8 mouse cellular contexts compared by ENCODE assay signal in genomic region chr1:67143939-67144338, GRCm38 (mm10). TPM values are rescaled to one million over a fixed set of nuclear protein-coding genes. Genes with fewer than 3 reads are reported as not detected.
DNase-seq lines count a peak whose midpoint lies in the region; ATAC-seq lines count a peak whose summit lies in the region.

No protein-coding gene starts in this region.

- peak overlapping the region; percentile 36; the same call in 1 of the 2 replicates for H3K4me2 ChIP-seq in heart, embryonic 12.5 days
- H3K4me2 ChIP-seq in forebrain, embryonic 14.5 days (ENCODE audit: low read length): no peak overlapping the region

- no peaks in the 10 kb centered on the region for H3K9me3 ChIP-seq in heart, embryonic 12.5 days (replicated peaks)
- H3K9me3 ChIP-seq in forebrain, embryonic 14.5 days (replicated peaks; ENCODE audit: control insufficient read depth, low read length): no peaks in the 10 kb centered on the region

- no peak for ATAC-seq in heart, embryonic 12.5 days (ENCODE audit: insufficient number of reproducible peaks, low FRiP score)
- ATAC-seq in forebrain, embryonic 14.5 days: peak; percentile 40; the same call in 1 of the 2 replicates

- H3K27ac ChIP-seq in heart, embryonic 12.5 days (ENCODE audit: poor library complexity, severe bottlenecking): no peak overlapping the region
- no peak overlapping the region for H3K27ac ChIP-seq in forebrain, embryonic 14.5 days (ENCODE audit: low read depth, low read length)

- 7% methylated on average over 8 of the region's 8 CpGs for WGBS in heart, embryonic 12.5 days
- WGBS in forebrain, embryonic 14.5 days: 10% methylated on average over 8 of the region's 8 CpGs

- intact Hi-C loops in heart, postnatal 25 days (cut with DNase I): no loop called here

- no peaks in the 10 kb centered on the region for H3K27me3 ChIP-seq in heart, embryonic 12.5 days (replicated peaks)
- H3K27me3 ChIP-seq in forebrain, embryonic 14.5 days (replicated peaks; ENCODE audit: control insufficient read depth, insufficient read depth, low read length): no peaks in the 10 kb centered on the region

- H3K4me1 ChIP-seq in heart, embryonic 12.5 days (replicated peaks): no peaks in the 10 kb centered on the region
- H3K4me1 ChIP-seq in forebrain, embryonic 14.5 days (ENCODE audit: control insufficient read depth, insufficient read depth, low read length): no peaks in the 10 kb centered on the region

- no peak overlapping the region for H3K4me3 ChIP-seq in heart, embryonic 12.5 days
- no peak overlapping the region for H3K4me3 ChIP-seq in forebrain, embryonic 14.5 days (ENCODE audit: low read depth, low read length)

- no peak overlapping the region for H3K9ac ChIP-seq in heart, embryonic 12.5 days
- no peak overlapping the region for H3K9ac ChIP-seq in forebrain, embryonic 14.5 days (ENCODE audit: low read length)

- no peak for DNase-seq in heart, postnatal 25 days (ENCODE audit: low spot score)
- peak; percentile 28 for DNase-seq in thymus, postnatal 0 days (ENCODE audit: low spot score)
- DNase-seq in thymus, adult 18-20 months: no peak
- peak; percentile 78 for DNase-seq in forebrain, embryonic 14.5 days (ENCODE audit: low spot score)
- DNase-seq in lung, postnatal 25 days (ENCODE audit: low spot score): peak; percentile 5
- DNase-seq in gastrocnemius, adult 18-20 months (ENCODE audit: low spot score): no peak
- no peak for DNase-seq in ovary, adult 18-20 months (ENCODE audit: low spot score)

- no peaks in the 10 kb centered on the region for H3K36me3 ChIP-seq in heart, embryonic 12.5 days
- H3K36me3 ChIP-seq in forebrain, embryonic 14.5 days (ENCODE audit: control insufficient read depth, insufficient read depth, low read length): no peaks in the 10 kb centered on the region

RNA-seq across cellular contexts. Expression of gene Cps1, which starts 21.1 kb away (rescaled TPM):
- polyA plus RNA-seq in heart, embryonic 12.5 days (2016; fragmentation: Nextera tagmentation; extraction: Ambion mirVana): 0.15 and 0.27 TPM in 2 replicates
- total RNA-seq in heart, postnatal 25 days (2021): not detected
- polyA plus RNA-seq in thymus, postnatal 0 days (2015; fragmentation: Nextera tagmentation; extraction: Ambion mirVana): 0.30 and 0.36 TPM in 2 replicates
- polyA plus RNA-seq in forebrain, embryonic 14.5 days (2014; fragmentation: Nextera tagmentation; extraction: Ambion mirVana): 0.22 and 0.29 TPM in 2 replicates
- total RNA-seq in gastrocnemius, adult 18-20 months (2021): under 1 TPM in 1 of 2 experiments, not detected in 1; 0.47 TPM

Comparison
In these comparisons a context has a peak if more than half of its experiments do, and no peak if none do; other contexts are left out.
1. DNase-seq: peak in thymus, postnatal 0 days (single experiment), forebrain, embryonic 14.5 days (single experiment) and lung, postnatal 25 days (single experiment); none in heart, postnatal 25 days (single experiment), thymus, adult 18-20 months (0 of 2), gastrocnemius, adult 18-20 months (single experiment) and ovary, adult 18-20 months (single experiment).